Mouse (Mus musculus) gastrocnemius, postnatal 25 days (tissue): ENCODE data around the gene Hist2h2aa1. TPM values are rescaled to one million over a fixed set of nuclear protein-coding genes. Genes with fewer than 3 reads are reported as not detected.
A peak's percentile ranks its signal among the peaks of the same experiment; 100 is the strongest.
"Not testable (repeated sequence)": the region's sequence is repeated elsewhere in the genome, so short reads cannot be mapped to it uniquely, and the experiment has no call there.

ENCODE experiments used
- DNase-seq: peaks from one replicate; pipeline ENCODE4 v3.0.0; 2022
- total RNA-seq, 2 experiments: library from RNA; stranded (reverse); gene quantifications; 1 replicate in 1 of 2; 2 replicates in 1 of 2; pipeline ENCODE4 v1.2.3; 2021

The Hist2h2aa1 gene
- total RNA-seq, 2 experiments from 2014 or later: 4.9 to 5.7 TPM

DNA sequence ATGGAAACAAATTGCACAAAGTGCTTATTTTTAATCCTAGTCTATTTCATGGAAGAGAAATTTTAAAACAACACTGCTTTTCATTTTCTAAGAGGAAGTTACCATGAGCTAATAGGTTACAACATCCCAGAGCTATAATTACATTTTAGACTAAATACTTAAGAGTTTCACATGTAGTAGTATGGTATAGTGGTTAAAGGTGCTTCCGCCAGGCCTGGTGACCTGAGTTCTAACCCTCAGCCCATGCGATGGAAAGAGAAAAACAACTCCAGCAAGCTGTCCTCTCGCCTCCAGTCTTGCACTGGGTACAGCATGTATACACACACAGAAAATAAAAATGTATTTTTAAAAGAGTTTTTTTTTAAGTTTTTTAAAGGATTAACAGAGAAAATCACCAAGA lies 6.5 kb downstream of the Hist2h2aa1 start:
- DNase-seq: no peak

GRCm38 (mm10) chr3:96254683-96255355 lies 9.5 kb downstream of the Hist2h2aa1 start:
- DNase-seq: no peak

- no peak for DNase-seq
Observed at GRCm38 (mm10) chr3:96255926-96256593, 10.8 kb downstream of the Hist2h2aa1 start.

DNA sequence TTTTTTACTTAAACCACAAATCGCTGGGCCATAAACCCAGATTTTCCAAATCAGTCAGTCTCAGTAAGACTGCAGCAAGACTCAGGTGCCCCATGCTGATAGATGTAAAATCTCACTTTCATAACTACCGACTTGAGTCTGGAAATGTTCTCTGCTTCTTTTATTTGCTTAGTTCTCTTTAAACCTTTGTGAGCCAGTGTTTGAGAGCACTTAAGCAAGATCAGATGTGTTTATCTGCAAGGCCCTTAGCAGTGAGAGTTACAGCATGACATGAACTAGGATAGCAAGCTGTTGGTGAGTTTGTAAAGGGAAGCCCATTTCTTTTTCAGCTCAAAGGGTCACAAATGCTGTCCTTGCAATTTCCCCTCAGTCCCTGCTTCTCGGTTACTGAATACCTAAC lies 11.9 kb downstream of the Hist2h2aa1 start:
- DNase-seq: no peak

DNA sequence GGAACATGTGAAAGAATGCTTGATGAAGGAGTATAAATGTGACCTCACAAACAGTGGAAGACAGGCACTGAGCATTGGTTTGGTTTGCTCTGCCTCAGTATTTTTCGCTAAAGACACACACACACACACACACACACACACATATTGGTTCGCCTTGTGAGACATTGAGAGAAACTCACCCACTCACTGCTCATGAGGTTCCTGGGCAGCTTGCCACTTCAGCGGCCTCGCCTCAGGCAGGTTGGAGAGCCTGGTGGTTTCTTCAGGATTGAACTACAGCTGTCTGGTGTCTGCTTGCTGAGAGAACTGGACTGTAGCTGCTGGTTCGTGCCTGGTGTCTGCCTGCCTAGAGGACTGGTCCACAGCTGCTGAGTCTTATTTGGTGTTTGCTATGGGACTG lies 14.9 kb downstream of the Hist2h2aa1 start:
- DNase-seq: no peak

GRCm38 (mm10) chr3:96261623-96262022 lies 16.3 kb downstream of the Hist2h2aa1 start:
- DNase-seq: no peak

- peak; percentile 86 for DNase-seq
Observed at GRCm38 (mm10) chr3:96262216-96262875, 17.0 kb downstream of the Hist2h2aa1 start.

DNA sequence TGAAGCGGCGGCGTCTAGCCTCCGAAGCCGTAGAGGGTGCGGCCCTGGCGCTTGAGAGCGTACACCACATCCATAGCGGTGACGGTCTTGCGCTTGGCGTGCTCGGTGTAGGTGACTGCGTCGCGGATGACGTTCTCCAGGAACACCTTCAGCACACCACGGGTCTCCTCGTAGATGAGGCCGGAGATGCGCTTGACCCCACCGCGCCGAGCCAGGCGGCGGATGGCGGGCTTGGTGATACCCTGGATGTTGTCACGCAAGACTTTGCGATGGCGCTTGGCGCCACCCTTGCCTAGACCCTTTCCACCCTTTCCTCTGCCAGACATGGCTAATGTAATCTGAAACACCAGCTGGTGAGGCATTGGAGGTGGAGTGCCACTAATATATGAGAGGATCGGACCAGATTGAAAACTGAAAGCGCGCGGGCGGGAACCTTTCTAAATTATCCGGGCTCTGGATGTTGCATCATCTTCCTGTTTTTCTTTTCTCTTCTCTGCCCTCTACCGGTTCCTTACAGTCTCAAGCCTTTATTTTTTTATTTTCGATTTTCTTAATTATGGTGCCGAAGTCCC lies 17.8 kb downstream of the Hist2h2aa1 start, which contains the start of gene Hist2h4:
Gene Hist2h4, minus strand, starts transcription at position 333 of the 572 bp plus-strand sequence.
- peak; percentile 92 for DNase-seq

- no peak for DNase-seq
Observed at GRCm38 (mm10) chr3:96263558-96264403, 18.5 kb downstream of the Hist2h2aa1 start.

DNA sequence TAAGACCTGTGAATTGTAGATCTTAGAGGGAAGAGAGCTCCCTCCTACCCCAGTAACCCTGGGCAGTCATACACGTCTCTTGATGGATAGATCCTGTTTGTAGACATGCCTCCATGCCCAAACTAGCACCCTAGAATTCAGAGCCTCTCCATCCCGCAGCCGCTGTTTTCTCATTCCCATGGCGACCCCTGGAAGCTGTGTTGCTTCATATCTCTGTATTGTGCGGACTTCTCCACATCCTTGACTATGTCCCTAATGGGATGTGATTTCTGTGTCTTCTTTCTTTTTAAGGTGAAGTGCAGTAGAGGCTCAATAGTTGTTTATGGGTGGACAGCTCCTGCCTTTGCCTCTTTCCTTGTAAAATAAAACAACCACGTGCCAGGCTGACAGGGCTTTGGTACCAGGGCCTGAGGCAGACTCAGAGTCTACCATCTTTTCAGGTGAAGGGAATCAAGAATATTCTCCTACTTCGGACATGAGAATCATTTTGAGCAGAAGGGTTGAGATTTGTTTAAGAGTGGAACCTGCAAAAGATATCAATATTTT lies 19.2 kb downstream of the Hist2h2aa1 start:
- DNase-seq: no peak

GRCm38 (mm10) chr3:96266132-96266710 lies 20.9 kb downstream of the Hist2h2aa1 start:
- DNase-seq: no peak

DNA sequence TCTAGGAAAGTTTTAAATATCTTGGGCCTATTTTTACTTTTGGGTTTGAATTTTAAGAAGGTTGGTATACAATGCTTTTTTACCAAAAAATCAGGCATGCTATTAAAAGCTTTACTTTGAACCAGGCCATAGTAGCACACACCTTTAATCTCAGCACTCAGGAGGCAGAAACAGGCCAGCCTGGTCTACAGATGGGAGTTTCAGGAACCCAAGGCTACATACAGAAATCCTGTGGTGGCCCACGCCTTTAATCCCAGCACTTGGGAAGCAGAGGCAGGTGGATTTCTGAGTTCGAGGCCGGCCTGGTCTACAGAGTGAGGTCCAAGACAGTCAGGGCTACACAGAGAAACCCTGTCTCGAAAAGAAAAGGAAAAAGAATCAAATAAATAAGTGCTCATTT lies 22.2 kb downstream of the Hist2h2aa1 start:
- DNase-seq: no peak

DNA sequence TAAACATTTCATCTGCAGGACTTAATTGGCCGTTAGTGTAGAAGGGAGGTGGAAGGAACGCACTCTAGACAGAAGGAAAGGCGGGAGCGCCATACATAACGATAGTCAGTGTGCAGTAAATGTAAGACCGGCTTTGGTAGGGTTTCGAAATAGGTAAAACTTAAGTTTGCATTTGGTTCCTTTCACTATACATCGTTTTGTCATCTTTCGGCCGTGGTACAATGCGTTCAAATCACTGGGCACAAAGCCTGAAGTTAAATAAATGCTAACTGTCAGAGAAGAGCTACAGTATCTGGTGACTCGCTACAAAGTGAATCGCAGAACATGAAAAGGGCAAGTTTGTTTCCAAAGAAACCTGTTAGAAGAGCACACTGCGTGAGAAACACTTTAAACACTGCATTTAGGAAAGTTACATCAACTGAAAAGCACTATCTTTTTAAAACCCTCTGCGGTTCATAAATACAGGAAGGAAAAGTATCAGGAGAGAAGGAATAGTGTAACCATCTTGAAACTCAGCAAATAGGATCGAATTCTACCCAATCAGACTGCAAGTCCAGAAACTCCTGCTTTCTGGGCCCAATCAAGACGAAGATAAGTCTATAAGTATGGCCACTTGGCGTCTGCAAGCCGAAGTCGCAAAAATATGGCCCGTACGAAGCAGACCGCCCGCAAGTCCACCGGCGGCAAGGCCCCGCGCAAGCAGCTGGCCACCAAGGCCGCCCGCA lies 22.9 kb downstream of the Hist2h2aa1 start, which contains the start of gene Hist2h3b:
Gene Hist2h3b, plus strand, starts transcription at position 604 of the 725 bp plus-strand sequence.
- peak; percentile 74 for DNase-seq

- DNase-seq: not testable (repeated sequence)
Observed at GRCm38 (mm10) chr3:96268776-96269378, 23.6 kb downstream of the Hist2h2aa1 start.

DNA sequence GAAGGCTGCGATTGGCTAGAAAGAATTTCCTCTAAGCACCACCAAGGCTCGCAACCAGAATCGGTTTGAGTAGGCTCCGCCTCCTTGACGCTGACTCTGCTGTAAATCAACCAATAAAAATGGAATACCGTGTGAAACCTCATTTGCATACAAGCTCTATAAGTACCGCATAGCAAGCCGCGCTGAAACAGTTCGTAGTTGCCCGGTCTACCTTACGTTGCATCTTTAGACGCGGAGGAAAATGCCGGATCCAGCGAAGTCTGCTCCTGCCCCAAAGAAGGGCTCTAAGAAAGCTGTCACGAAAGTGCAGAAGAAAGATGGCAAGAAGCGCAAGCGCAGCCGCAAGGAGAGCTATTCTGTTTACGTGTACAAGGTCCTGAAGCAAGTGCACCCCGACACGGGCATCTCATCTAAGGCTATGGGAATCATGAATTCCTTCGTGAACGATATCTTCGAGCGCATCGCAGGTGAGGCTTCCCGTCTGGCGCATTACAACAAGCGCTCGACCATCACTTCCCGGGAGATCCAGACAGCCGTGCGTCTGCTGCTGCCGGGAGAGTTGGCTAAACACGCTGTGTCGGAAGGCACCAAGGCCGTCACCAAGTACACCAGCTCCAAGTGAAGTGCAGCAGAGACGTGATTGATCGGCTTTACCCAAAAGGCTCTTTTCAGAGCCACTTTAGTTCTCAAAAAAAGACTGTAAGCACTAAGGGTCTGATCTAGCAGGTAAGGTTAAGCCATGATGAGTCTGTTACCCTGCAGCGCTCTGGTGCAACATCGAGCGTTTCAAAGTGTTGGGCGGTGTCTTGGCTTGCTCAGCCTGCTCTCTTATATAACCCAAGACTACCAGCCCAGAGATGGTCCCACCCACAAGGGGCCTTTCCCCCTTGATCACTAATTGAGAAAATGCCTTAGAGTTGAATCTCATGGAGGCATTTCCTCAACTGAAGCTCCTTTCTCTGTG lies 24.5 kb downstream of the Hist2h2aa1 start, which contains the start of gene Hist2h2bb:
Gene Hist2h2bb, plus strand, starts transcription at position 242 of the 964 bp plus-strand sequence.
- DNase-seq: peak; percentile 91

GRCm38 (mm10) chr3:96273591-96274465 lies 28.5 kb downstream of the Hist2h2aa1 start:
- no peak for DNase-seq

DNA sequence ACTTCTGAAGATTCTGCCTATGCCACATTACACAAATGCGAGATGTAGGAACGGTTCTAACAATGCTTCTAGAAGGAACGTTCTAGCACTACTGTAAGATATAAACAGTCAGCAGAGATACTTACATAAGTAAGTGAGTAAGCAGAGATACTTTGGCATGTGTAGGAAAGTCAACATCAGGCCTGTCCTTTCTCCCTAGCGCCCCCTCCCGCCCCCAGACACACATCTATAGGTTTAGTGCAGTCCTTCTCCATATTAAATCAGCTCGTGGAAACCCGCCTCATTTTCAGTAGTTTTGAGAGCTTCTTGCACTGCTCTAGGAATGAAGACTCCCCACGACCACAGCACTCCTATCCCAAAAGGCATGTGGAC lies 32.1 kb downstream of the Hist2h2aa1 start:
- DNase-seq: no peak
